Mouse (Mus musculus): ENCODE measurements around the gene Rif1. TPM values are rescaled to one million over a fixed set of nuclear protein-coding genes. Genes with fewer than 3 reads are reported as not detected.

Gene Rif1
- polyA plus RNA-seq, 1 experiment from 2014 or later = 39.4 TPM

- Histone ChIP-seq H3K4me1 (ENCODE audit: control insufficient read depth, insufficient read depth, low read length) (peaks cover 6% of the 10 kb centered on the region; the same call in 1 of the 2 replicates), H3K4me2 (ENCODE audit: low read depth) (peak overlapping the region; percentile 56), H3K9ac (ENCODE audit: low read length) (peak overlapping the region; percentile 33; the same call in 1 of the 2 replicates), H3K36me3 (ENCODE audit: control insufficient read depth, insufficient read depth, low read length) (no peaks in the 10 kb centered on the region; the same call in 1 of the 2 replicates), H3K27me3 (ENCODE audit: control insufficient read depth, insufficient read depth, low read length) (no peaks in the 10 kb centered on the region), H3K27ac (ENCODE audit: low read depth, low read length) (no peak overlapping the region), H3K4me3 (ENCODE audit: low read depth, low read length) (peak overlapping the region; percentile 40), H3K9me3 (ENCODE audit: control insufficient read depth, low read length) (no peaks in the 10 kb centered on the region)
- 42% methylated on average over 5 of the region's 5 CpGs for WGBS
- ATAC-seq (ENCODE audit: insufficient read depth, low FRiP score, low TSS enrichment) (no peak), DNase-seq (ENCODE audit: low spot score) (no peak)
Measured at GRCm38 (mm10) chr2:52038558-52038957, 34.1 kb upstream of the Rif1 start.

- Histone ChIP-seq H3K9ac (ENCODE audit: low read length) (peak overlapping the region; percentile 26; the same call in 1 of the 2 replicates), H3K27ac (ENCODE audit: low read depth, low read length) (no peak overlapping the region)
- no peak for ATAC-seq (ENCODE audit: insufficient read depth, low FRiP score, low TSS enrichment)
Measured at GRCm38 (mm10) chr2:52039083-52039801, 33.4 kb upstream of the Rif1 start.

GRCm38 (mm10) chr2:52042132-52042531, 30.5 kb upstream of the Rif1 start:
- no peaks in the 10 kb centered on the region for H3K27me3 ChIP-seq (ENCODE audit: control insufficient read depth, insufficient read depth, low read length)
- ATAC-seq (ENCODE audit: insufficient read depth, low FRiP score, low TSS enrichment) (no peak), DNase-seq (ENCODE audit: low spot score) (no peak)
- H3K4me2 ChIP-seq (ENCODE audit: low read depth) = no peak overlapping the region
- no peak overlapping the region for H3K27ac ChIP-seq (ENCODE audit: low read depth, low read length)
- no peak overlapping the region for H3K4me3 ChIP-seq (ENCODE audit: low read depth, low read length)
- 86% methylated on average over 3 of the region's 3 CpGs for WGBS
- H3K36me3 ChIP-seq (ENCODE audit: control insufficient read depth, insufficient read depth, low read length) = peaks cover 2% of the 10 kb centered on the region; the same call in 1 of the 2 replicates
- H3K9me3 ChIP-seq (ENCODE audit: control insufficient read depth, low read length) = no peaks in the 10 kb centered on the region
- H3K9ac ChIP-seq (ENCODE audit: low read length) = no peak overlapping the region
- H3K4me1 ChIP-seq (ENCODE audit: control insufficient read depth, insufficient read depth, low read length) = peaks cover 2% of the 10 kb centered on the region; the same call in 1 of the 2 replicates

More at GRCm38 (mm10) chr2:52039083-52039801, 33.4 kb upstream of the Rif1 start:
- 33% methylated on average over 8 of the region's 8 CpGs for WGBS
- DNase-seq (ENCODE audit: low spot score) = peak; percentile 19
- H3K36me3 ChIP-seq (ENCODE audit: control insufficient read depth, insufficient read depth, low read length) = no peaks in the 10 kb centered on the region; the same call in 1 of the 2 replicates
- peak overlapping the region; percentile 40; the same call in 1 of the 2 replicates for H3K4me3 ChIP-seq (ENCODE audit: low read depth, low read length)
- no peaks in the 10 kb centered on the region for H3K9me3 ChIP-seq (ENCODE audit: control insufficient read depth, low read length)
- peaks cover 6% of the 10 kb centered on the region; the same call in 1 of the 2 replicates for H3K4me1 ChIP-seq (ENCODE audit: control insufficient read depth, insufficient read depth, low read length)
- H3K27me3 ChIP-seq (ENCODE audit: control insufficient read depth, insufficient read depth, low read length) = no peaks in the 10 kb centered on the region
- H3K4me2 ChIP-seq (ENCODE audit: low read depth) = peak overlapping the region; percentile 56

GRCm38 (mm10) chr2:52042714-52043113, 29.9 kb upstream of the Rif1 start:
- Histone ChIP-seq H3K27me3 (ENCODE audit: control insufficient read depth, insufficient read depth, low read length) (no peaks in the 10 kb centered on the region), H3K9ac (ENCODE audit: low read length) (no peak overlapping the region), H3K36me3 (ENCODE audit: control insufficient read depth, insufficient read depth, low read length) (peaks cover 2% of the 10 kb centered on the region; the same call in 1 of the 2 replicates), H3K4me2 (ENCODE audit: low read depth) (no peak overlapping the region), H3K4me1 (ENCODE audit: control insufficient read depth, insufficient read depth, low read length) (no peaks in the 10 kb centered on the region), H3K9me3 (ENCODE audit: control insufficient read depth, low read length) (no peaks in the 10 kb centered on the region), H3K4me3 (ENCODE audit: low read depth, low read length) (no peak overlapping the region), H3K27ac (ENCODE audit: low read depth, low read length) (no peak overlapping the region)
- WGBS = 84% methylated on average over 5 of the region's 5 CpGs
- DNase-seq (ENCODE audit: low spot score) (no peak), ATAC-seq (ENCODE audit: insufficient read depth, low FRiP score, low TSS enrichment) (no peak)

- 90% methylated on average over 11 of the region's 11 CpGs for WGBS
- Histone ChIP-seq H3K4me1 (ENCODE audit: control insufficient read depth, insufficient read depth, low read length) (no peaks in the 10 kb centered on the region), H3K27ac (ENCODE audit: low read depth, low read length) (no peak overlapping the region), H3K4me3 (ENCODE audit: low read depth, low read length) (no peak overlapping the region), H3K36me3 (ENCODE audit: control insufficient read depth, insufficient read depth, low read length) (peaks cover 2% of the 10 kb centered on the region; the same call in 1 of the 2 replicates), H3K9me3 (ENCODE audit: control insufficient read depth, low read length) (no peaks in the 10 kb centered on the region), H3K27me3 (ENCODE audit: control insufficient read depth, insufficient read depth, low read length) (no peaks in the 10 kb centered on the region), H3K4me2 (ENCODE audit: low read depth) (no peak overlapping the region), H3K9ac (ENCODE audit: low read length) (no peak overlapping the region)
- no peak for ATAC-seq (ENCODE audit: insufficient read depth, low FRiP score, low TSS enrichment)
- no peak for DNase-seq (ENCODE audit: low spot score)
Measured at GRCm38 (mm10) chr2:52043485-52043884, 29.1 kb upstream of the Rif1 start.

- 89% methylated on average over 5 of the region's 5 CpGs for WGBS
- no peak for ATAC-seq (ENCODE audit: insufficient read depth, low FRiP score, low TSS enrichment)
- no peaks in the 10 kb centered on the region for H3K4me1 ChIP-seq (ENCODE audit: control insufficient read depth, insufficient read depth, low read length)
Measured at GRCm38 (mm10) chr2:52046032-52046431, 26.6 kb upstream of the Rif1 start.

GRCm38 (mm10) chr2:52050823-52051222, 21.8 kb upstream of the Rif1 start:
- no peaks in the 10 kb centered on the region for H3K4me1 ChIP-seq (ENCODE audit: control insufficient read depth, insufficient read depth, low read length)
- ATAC-seq (ENCODE audit: insufficient read depth, low FRiP score, low TSS enrichment) (no peak), DNase-seq (ENCODE audit: low spot score) (no peak)
- H3K27ac ChIP-seq (ENCODE audit: low read depth, low read length) = no peak overlapping the region
- H3K27me3 ChIP-seq (ENCODE audit: control insufficient read depth, insufficient read depth, low read length) = no peaks in the 10 kb centered on the region
- 95% methylated on average over 11 of the region's 11 CpGs for WGBS
- H3K36me3 ChIP-seq (ENCODE audit: control insufficient read depth, insufficient read depth, low read length) = peaks cover 2% of the 10 kb centered on the region; the same call in 1 of the 2 replicates
- H3K4me3 ChIP-seq (ENCODE audit: low read depth, low read length) = no peak overlapping the region
- no peak overlapping the region for H3K9ac ChIP-seq (ENCODE audit: low read length)
- no peak overlapping the region for H3K4me2 ChIP-seq (ENCODE audit: low read depth)
- H3K9me3 ChIP-seq (ENCODE audit: control insufficient read depth, low read length) = no peaks in the 10 kb centered on the region

More at GRCm38 (mm10) chr2:52046032-52046431, 26.6 kb upstream of the Rif1 start:
- no peaks in the 10 kb centered on the region for H3K27me3 ChIP-seq (ENCODE audit: control insufficient read depth, insufficient read depth, low read length)
- H3K9ac ChIP-seq (ENCODE audit: low read length) = no peak overlapping the region
- H3K27ac ChIP-seq (ENCODE audit: low read depth, low read length) = no peak overlapping the region
- no peak overlapping the region for H3K4me3 ChIP-seq (ENCODE audit: low read depth, low read length)
- H3K4me2 ChIP-seq (ENCODE audit: low read depth) = no peak overlapping the region
- DNase-seq (ENCODE audit: low spot score) = no peak
- H3K36me3 ChIP-seq (ENCODE audit: control insufficient read depth, insufficient read depth, low read length) = peaks cover 2% of the 10 kb centered on the region; the same call in 1 of the 2 replicates
- no peaks in the 10 kb centered on the region for H3K9me3 ChIP-seq (ENCODE audit: control insufficient read depth, low read length)

- Histone ChIP-seq H3K36me3 (ENCODE audit: control insufficient read depth, insufficient read depth, low read length) (no peaks in the 10 kb centered on the region; the same call in 1 of the 2 replicates), H3K27me3 (ENCODE audit: control insufficient read depth, insufficient read depth, low read length) (no peaks in the 10 kb centered on the region), H3K9me3 (ENCODE audit: control insufficient read depth, low read length) (no peaks in the 10 kb centered on the region), H3K9ac (ENCODE audit: low read length) (no peak overlapping the region), H3K27ac (ENCODE audit: low read depth, low read length) (no peak overlapping the region), H3K4me1 (ENCODE audit: control insufficient read depth, insufficient read depth, low read length) (no peaks in the 10 kb centered on the region), H3K4me3 (ENCODE audit: low read depth, low read length) (no peak overlapping the region), H3K4me2 (ENCODE audit: low read depth) (no peak overlapping the region)
- 83% methylated on average over 4 of the region's 4 CpGs for WGBS
- DNase-seq (ENCODE audit: low spot score) (no peak), ATAC-seq (ENCODE audit: insufficient read depth, low FRiP score, low TSS enrichment) (no peak)
Measured at GRCm38 (mm10) chr2:52052335-52052734, 20.3 kb upstream of the Rif1 start.

- no peaks in the 10 kb centered on the region for H3K36me3 ChIP-seq (ENCODE audit: control insufficient read depth, insufficient read depth, low read length)
- no peaks in the 10 kb centered on the region for H3K9me3 ChIP-seq (ENCODE audit: control insufficient read depth, low read length)
- no peaks in the 10 kb centered on the region for H3K27me3 ChIP-seq (ENCODE audit: control insufficient read depth, insufficient read depth, low read length)
- ATAC-seq (ENCODE audit: insufficient read depth, low FRiP score, low TSS enrichment) (no peak), DNase-seq (ENCODE audit: low spot score) (no peak)
- 48% methylated on average over 5 of the region's 5 CpGs for WGBS
- no peak overlapping the region for H3K9ac ChIP-seq (ENCODE audit: low read length)
- H3K27ac ChIP-seq (ENCODE audit: low read depth, low read length) = no peak overlapping the region
- no peak overlapping the region for H3K4me3 ChIP-seq (ENCODE audit: low read depth, low read length)
- H3K4me2 ChIP-seq (ENCODE audit: low read depth) = no peak overlapping the region
- H3K4me1 ChIP-seq (ENCODE audit: control insufficient read depth, insufficient read depth, low read length) = no peaks in the 10 kb centered on the region
Measured at GRCm38 (mm10) chr2:52053502-52053901, 19.1 kb upstream of the Rif1 start.
